Mouse (Mus musculus) right cerebral cortex, adult 18-20 months (tissue): ENCODE measurements around the gene Slain2.
"Not testable (repeated sequence)": the region's sequence is repeated elsewhere in the genome, so short reads cannot be mapped to it uniquely, and the experiment has no call there.

Experiments
- DNase-seq: peaks from one replicate; pipeline ENCODE4 v3.0.0; 2022; ENCODE audit warnings: mixed read lengths

Gene Slain2

GRCm38 (mm10) chr5:72953996-72954604 is 40.0 kb downstream of the Slain2 start:
- DNase-seq = no peak

GRCm38 (mm10) chr5:72957281-72957680 is 43.2 kb downstream of the Slain2 start:
- DNase-seq = no peak

- no peak for DNase-seq
These were observed 46.0 kb downstream of the Slain2 start for GRCm38 (mm10) chr5:72960096-72960495.

- no peak for DNase-seq
These were observed 51.6 kb downstream of the Slain2 start for GRCm38 (mm10) chr5:72965706-72966105.

GRCm38 (mm10) chr5:72972435-72972834 is 58.3 kb downstream of the Slain2 start:
- no peak for DNase-seq

- no peak for DNase-seq
These were observed 58.8 kb downstream of the Slain2 start for GRCm38 (mm10) chr5:72972934-72973333.

GRCm38 (mm10) chr5:72974602-72975001 is 60.5 kb downstream of the Slain2 start, which contains the start of gene Gm10135:
Gene Gm10135 (minus strand): TSS chr5:72974702.
- DNase-seq = no peak

- DNase-seq = no peak
These were observed 61.9 kb downstream of the Slain2 start for GRCm38 (mm10) chr5:72975996-72976395.

GRCm38 (mm10) chr5:72976539-72976938 is 62.4 kb downstream of the Slain2 start:
- DNase-seq = no peak

GRCm38 (mm10) chr5:72984091-72984490 is 70.0 kb downstream of the Slain2 start:
- no peak for DNase-seq

- DNase-seq = no peak
These were observed 73.7 kb downstream of the Slain2 start for GRCm38 (mm10) chr5:72987786-72988185.

- DNase-seq = no peak
These were observed 75.7 kb downstream of the Slain2 start for GRCm38 (mm10) chr5:72989756-72990155.

GRCm38 (mm10) chr5:72992474-72992873 is 78.4 kb downstream of the Slain2 start:
- DNase-seq = no peak

GRCm38 (mm10) chr5:72994424-72994823 is 80.3 kb downstream of the Slain2 start:
- no peak for DNase-seq

- no peak for DNase-seq
These were observed 80.8 kb downstream of the Slain2 start for GRCm38 (mm10) chr5:72994928-72995327.

- DNase-seq = no peak
These were observed 81.3 kb downstream of the Slain2 start for GRCm38 (mm10) chr5:72995379-72995778.

GRCm38 (mm10) chr5:72998546-72998945 is 84.4 kb downstream of the Slain2 start:
- not testable (repeated sequence) for DNase-seq

- no peak for DNase-seq
These were observed 89.9 kb downstream of the Slain2 start for GRCm38 (mm10) chr5:73004046-73004445.

- no peak for DNase-seq
These were observed 92.9 kb downstream of the Slain2 start, which contains the start of gene Slc10a4 for GRCm38 (mm10) chr5:73006784-73007581. Gene Slc10a4 (plus strand): TSS chr5:73006883.

- no peak for DNase-seq
These were observed 93.5 kb downstream of the Slain2 start for GRCm38 (mm10) chr5:73007582-73007959.

- not testable (repeated sequence) for DNase-seq
These were observed 94.1 kb downstream of the Slain2 start for GRCm38 (mm10) chr5:73008230-73008629.

- not testable (repeated sequence) for DNase-seq
These were observed 97.7 kb downstream of the Slain2 start for GRCm38 (mm10) chr5:73011806-73012205.

- not testable (repeated sequence) for DNase-seq
These were observed 98.9 kb downstream of the Slain2 start for GRCm38 (mm10) chr5:73012884-73013610.
